Mouse (Mus musculus) hindbrain, postnatal 0 days (tissue): ENCODE measurements around the gene Agap1. TPM values are rescaled to one million over a fixed set of nuclear protein-coding genes. Genes with fewer than 3 reads are reported as not detected.
A peak's percentile ranks its signal among the peaks of the same experiment; 100 is the strongest.
"Not testable (repeated sequence)": the region's sequence is repeated elsewhere in the genome, so short reads cannot be mapped to it uniquely, and the experiment has no call there.

Source experiments
- ATAC-seq: fragments of 200-750 bp; cut with Nextera tagmentation; 2 replicates; pipeline ENCODE4 v1.8.0; 2017; ENCODE audit warnings: mild to moderate bottlenecking, moderate TSS enrichment, moderate library complexity
- DNase-seq: peaks from one replicate; pipeline ENCODE4 v3.0.0-alpha.2; 2015; ENCODE audit warnings: low spot score
- H3K27ac ChIP-seq: fragments of 300-500 bp; sonication (generic); 2 replicates; pipeline ENCODE4 v1.5.1; 2014; ENCODE audit warnings: mild to moderate bottlenecking
- H3K27me3 ChIP-seq: fragments of 300-500 bp; sonication (generic); 2 replicates; pipeline ENCODE4 v1.6.1; 2014; ENCODE audit warnings: low read length, mixed read lengths; ENCODE audit not compliant: insufficient read depth
- H3K36me3 ChIP-seq: fragments of 300-500 bp; sonication (generic); 2 replicates; pipeline ENCODE4 v1.6.1; 2014; ENCODE audit warnings: low read length, mixed read lengths; ENCODE audit not compliant: insufficient read depth
- H3K4me1 ChIP-seq: fragments of 300-500 bp; sonication (generic); 2 replicates; pipeline ENCODE4 v1.6.1; 2014; ENCODE audit warnings: antibody characterized with exemption, low read length, mixed read lengths; ENCODE audit not compliant: insufficient read depth
- H3K4me2 ChIP-seq: fragments of 300-500 bp; sonication (generic); 2 replicates; pipeline ENCODE4 v1.6.1; 2014; ENCODE audit warnings: low read depth, mild to moderate bottlenecking, low read length, moderate library complexity, mixed read lengths
- H3K4me3 ChIP-seq: fragments of 300-500 bp; sonication (generic); 2 replicates; pipeline ENCODE4 v1.5.1; 2014; ENCODE audit warnings: low read length
- H3K9ac ChIP-seq: fragments of 300-500 bp; sonication (generic); replicated peaks from 2 replicates; pipeline ENCODE4 v1.6.1; 2014; ENCODE audit warnings: mild to moderate bottlenecking, low read length, moderate library complexity, mixed read lengths
- H3K9me3 ChIP-seq: fragments of 300-500 bp; sonication (generic); 2 replicates; pipeline ENCODE4 v1.6.1; 2016; ENCODE audit warnings: low read length, mixed read lengths
- CTCF ChIP-seq: IDR thresholded peaks from 2 replicates; pipeline ENCODE4 v1.5.1; 2016; ENCODE audit warnings: antibody characterized with exemption, control low read depth, low read depth
- WGBS: fragments of 180-500 bp; shearing (Covaris S2); extraction: QIAGEN DNeasy Blood & Tissue Kit; methylation state at CpG from one replicate; pipeline ENCODE4 v1.1.7; 2014; 5-methylcytosine and 5-hydroxymethylcytosine counted together
- polyA plus RNA-seq: library from polyadenylated mRNA; unstranded; fragments of >200 nt; fragmentation: Nextera tagmentation; extraction: Ambion mirVana; gene quantifications from 2 replicates; pipeline ENCODE4 v1.2.1, GENCODE M21; 2015
- total RNA-seq: library from RNA; depleted of rRNA; stranded (reverse); fragments of >200 nt; gene quantifications from 2 replicates; pipeline ENCODE4 v1.2.3, GENCODE M21; 2014

The Agap1 gene
- total and polyA plus RNA-seq, 2 experiments from 2014 or later: 40.0 to 122 TPM

DNA sequence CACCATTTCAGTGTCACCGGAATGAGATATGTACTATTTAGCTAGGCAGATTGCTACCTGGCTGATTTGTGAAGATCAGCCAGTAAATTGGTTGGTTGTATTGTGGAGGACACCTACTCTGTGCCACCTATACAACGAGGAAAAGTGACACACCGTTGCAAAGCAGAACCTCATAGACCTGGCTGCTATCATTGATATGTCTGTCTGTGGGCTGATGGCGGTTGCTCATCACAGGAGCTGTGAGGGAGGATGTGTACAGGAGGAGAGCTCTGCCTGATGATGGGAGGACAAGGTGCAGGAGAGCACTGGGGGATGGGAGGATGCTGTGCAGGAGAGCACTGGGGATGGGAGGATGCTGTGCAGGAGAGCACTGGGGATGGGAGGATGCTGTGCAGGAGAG is 46.7 kb downstream of the Agap1 start:
- H3K4me2 ChIP-seq: no peak overlapping the region
- no peaks in the 10 kb centered on the region for H3K36me3 ChIP-seq
- DNase-seq (no peak), ATAC-seq (no peak)
- no peak for TF ChIP-seq CTCF
- no peak overlapping the region for H3K4me3 ChIP-seq
- H3K9ac ChIP-seq: no peak overlapping the region
- H3K27me3 ChIP-seq: no peaks in the 10 kb centered on the region
- WGBS: 88% methylated on average over 4 of the region's 4 CpGs
- H3K9me3 ChIP-seq: no peaks in the 10 kb centered on the region
- H3K4me1 ChIP-seq: peaks cover 16% of the 10 kb centered on the region
- H3K27ac ChIP-seq: no peak overlapping the region

DNA sequence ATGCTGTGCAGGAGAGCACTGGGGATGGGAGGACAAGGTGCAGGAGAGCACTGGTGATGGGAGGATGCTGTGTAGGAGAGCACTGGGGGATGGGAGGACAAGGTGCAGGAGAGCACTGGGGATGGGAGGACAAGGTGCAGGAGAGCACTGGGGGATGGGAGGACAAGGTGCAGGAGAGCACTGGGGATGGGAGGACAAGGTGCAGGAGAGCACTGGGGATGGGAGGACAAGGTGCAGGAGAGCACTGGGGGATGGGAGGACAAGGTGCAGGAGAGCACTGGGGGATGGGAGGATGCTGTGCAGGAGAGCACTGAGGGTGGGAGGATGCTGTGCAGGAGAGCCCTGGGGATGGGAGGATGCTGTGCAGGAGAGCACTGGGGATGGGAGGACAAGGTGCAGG is 47.3 kb downstream of the Agap1 start:
- not testable (repeated sequence) for H3K4me3 ChIP-seq, ATAC-seq, DNase-seq

DNA sequence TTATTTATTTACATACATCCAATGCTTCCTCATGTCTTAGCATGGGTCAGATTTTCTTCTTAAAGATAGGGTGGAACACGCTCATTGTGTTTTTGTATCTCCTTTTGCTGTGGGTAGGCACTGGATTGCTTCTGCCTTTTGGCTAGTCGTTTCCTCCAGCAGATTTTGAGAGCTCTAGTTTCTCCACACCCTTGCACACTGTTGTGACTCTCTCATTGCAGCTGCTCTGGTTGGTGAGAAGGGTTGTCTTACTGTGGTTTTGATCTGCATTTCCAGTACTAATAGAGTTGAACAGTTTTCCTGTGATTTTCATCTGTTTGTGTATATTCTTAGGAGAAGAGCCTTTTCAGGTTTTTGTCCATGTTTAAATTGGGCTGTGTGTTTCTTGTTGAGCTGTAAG is 54.6 kb downstream of the Agap1 start:
- H3K4me3 ChIP-seq: no peak overlapping the region
- H3K27ac ChIP-seq: no peak overlapping the region
- no peak for DNase-seq
- no peak overlapping the region for H3K9ac ChIP-seq
- no peak for ATAC-seq
- H3K27me3 ChIP-seq: no peaks in the 10 kb centered on the region
- H3K36me3 ChIP-seq: no peaks in the 10 kb centered on the region
- TF ChIP-seq CTCF: no peak
- H3K4me2 ChIP-seq: no peak overlapping the region
- H3K4me1 ChIP-seq: peaks cover 13% of the 10 kb centered on the region
- 71% methylated on average over 2 of the region's 2 CpGs for WGBS
- no peaks in the 10 kb centered on the region for H3K9me3 ChIP-seq

More for the DNA sequence above, 47.3 kb downstream of the Agap1 start:
- not testable (repeated sequence) for H3K27ac ChIP-seq, H3K36me3 ChIP-seq, H3K4me2 ChIP-seq, H3K9ac ChIP-seq, H3K9me3 ChIP-seq, H3K27me3 ChIP-seq
- H3K4me1 ChIP-seq: peaks cover 16% of the 10 kb centered on the region

DNA sequence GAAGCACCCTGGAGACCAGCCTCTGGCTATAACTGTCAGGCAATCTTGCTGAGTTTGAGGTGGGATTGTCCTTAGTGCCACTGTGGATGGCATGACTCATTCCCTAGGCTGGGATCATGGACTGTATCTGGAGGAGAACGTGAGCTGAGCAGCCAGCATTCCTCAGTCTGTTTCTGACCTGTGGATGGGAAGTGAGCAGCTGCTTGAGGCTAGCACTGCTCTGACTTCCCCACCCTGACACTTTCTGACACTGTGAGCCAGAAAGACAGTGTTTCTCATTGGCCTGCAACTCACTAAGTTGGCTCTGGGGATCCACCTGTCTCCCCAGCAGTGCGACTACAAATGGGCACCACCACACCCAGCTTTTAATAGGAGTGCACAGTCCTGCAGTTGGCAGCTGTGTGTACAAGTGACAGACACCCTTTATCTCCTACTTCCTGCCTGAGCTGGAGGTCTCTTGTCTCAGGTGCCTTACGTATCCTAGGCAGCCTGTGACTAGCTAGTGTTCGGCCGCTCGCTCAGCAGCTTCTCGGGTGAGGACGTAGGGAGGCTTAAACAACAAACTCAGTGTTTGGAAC is 55.2 kb downstream of the Agap1 start:
- Histone ChIP-seq H3K27me3 (no peaks in the 10 kb centered on the region), H3K36me3 (no peaks in the 10 kb centered on the region), H3K4me2 (no peak overlapping the region), H3K4me1 (peaks cover 13% of the 10 kb centered on the region), H3K4me3 (no peak overlapping the region), H3K27ac (peak overlapping the region; percentile 34; the same call in 1 of the 2 replicates), H3K9me3 (no peaks in the 10 kb centered on the region), H3K9ac (no peak overlapping the region)
- DNase-seq: no peak
- peak; percentile 44; the same call in 1 of the 2 replicates for ATAC-seq
- 38% methylated on average over 8 of the region's 8 CpGs for WGBS
- TF ChIP-seq CTCF: no peak

DNA sequence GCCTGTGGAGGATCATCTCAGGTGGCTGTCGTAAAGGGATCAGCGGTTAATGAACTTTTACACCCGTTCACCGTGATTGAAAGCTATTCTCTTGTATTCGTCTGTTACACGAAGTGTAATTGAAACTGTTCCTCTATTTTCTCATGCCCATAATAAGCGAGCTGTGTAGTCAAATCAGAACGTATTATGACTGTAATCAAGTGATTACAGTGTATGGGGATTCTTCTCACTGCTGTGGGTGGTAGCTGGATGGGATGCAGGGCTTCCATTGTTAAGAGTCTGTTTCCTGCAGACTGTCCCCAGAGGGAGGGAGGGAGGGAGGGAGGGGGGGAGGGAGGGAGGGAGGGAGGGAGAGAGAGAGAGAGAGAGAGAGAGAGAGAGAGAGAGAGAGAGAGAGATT is 56.1 kb downstream of the Agap1 start:
- no peak for TF ChIP-seq CTCF
- H3K4me3 ChIP-seq: no peak overlapping the region
- DNase-seq (no peak), ATAC-seq (no peak)
- 0 out of 2 replicates have a peak overlapping the region, but pooled peaks have one; percentile 34 for H3K27ac ChIP-seq
- no peaks in the 10 kb centered on the region for H3K36me3 ChIP-seq
- no peaks in the 10 kb centered on the region for H3K27me3 ChIP-seq
- WGBS: 35% methylated on average over 8 of the region's 8 CpGs
- H3K9ac ChIP-seq: no peak overlapping the region
- no peaks in the 10 kb centered on the region for H3K9me3 ChIP-seq
- H3K4me2 ChIP-seq: no peak overlapping the region
- peaks cover 13% of the 10 kb centered on the region for H3K4me1 ChIP-seq

DNA sequence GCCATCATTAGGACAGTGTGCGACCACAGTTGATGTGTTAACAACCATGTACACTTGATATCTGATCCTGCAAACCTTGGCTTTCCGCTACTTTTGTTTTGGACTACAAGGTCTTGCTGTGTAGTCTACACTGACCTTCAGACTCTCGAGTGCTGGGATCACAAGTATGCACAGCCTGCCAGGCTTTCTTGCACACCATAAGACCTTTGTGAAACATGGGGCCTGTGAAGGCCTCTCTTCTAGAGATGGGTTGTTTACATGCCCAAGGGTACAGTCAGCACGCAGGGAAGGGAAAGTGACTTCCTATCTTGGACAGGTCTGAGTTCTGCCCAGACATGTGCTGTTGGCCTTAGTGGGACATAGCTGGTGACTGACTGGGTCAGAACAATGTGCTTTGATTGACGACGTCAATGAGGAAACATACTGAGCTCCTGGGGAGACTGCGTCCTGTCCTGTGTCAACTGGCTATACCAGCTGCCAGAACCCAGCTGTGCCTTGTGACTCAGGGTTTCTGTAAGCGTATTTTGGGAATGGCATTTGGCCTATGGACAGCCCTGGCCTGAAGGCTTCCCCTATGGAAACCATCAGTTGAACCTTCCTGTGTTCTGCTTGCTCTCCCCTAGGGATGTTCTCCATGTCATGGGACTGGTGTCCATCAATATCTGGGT is 59.1 kb downstream of the Agap1 start:
- DNase-seq: no peak
- no peak for TF ChIP-seq CTCF
- Histone ChIP-seq H3K27me3 (no peaks in the 10 kb centered on the region), H3K9ac (no peak overlapping the region), H3K27ac (no peak overlapping the region), H3K36me3 (no peaks in the 10 kb centered on the region), H3K4me2 (no peak overlapping the region), H3K4me3 (no peak overlapping the region), H3K9me3 (no peaks in the 10 kb centered on the region), H3K4me1 (peaks cover 13% of the 10 kb centered on the region)
- 69% methylated on average over 8 of the region's 8 CpGs for WGBS
- no peak for ATAC-seq
